ENCODE assay signal across 26 mouse cellular contexts in genomic region chr9:48326338-48326737, GRCm38 (mm10). TPM values are rescaled to one million over a fixed set of nuclear protein-coding genes. Genes with fewer than 3 reads are reported as not detected.
A peak's percentile ranks its signal among the peaks of the same experiment; 100 is the strongest.
DNase-seq lines count a peak whose midpoint lies in the region; ATAC-seq and TF ChIP-seq lines count a peak whose summit lies in the region.
"Had no signal": no experiment of that assay in that cellular context is flagged by ENCODE, and none has a peak within 500 bp of the region (broad histone marks: within the 10 kb centered on the region; RNA-seq: fewer than 3 reads in every experiment).

No protein-coding gene starts in this region.

- no peak overlapping the region for H3K4me2 ChIP-seq in heart, embryonic 16.5 days (ENCODE audit: low read depth, low read length)
- H3K4me2 ChIP-seq: forebrain, embryonic 13.5 days; intestine, embryonic 15.5 days; limb, embryonic 15.5 days; liver, embryonic 15.5 days; midbrain, embryonic 13.5 days had no signal

- no peak for TF ChIP-seq CTCF in layer of hippocampus, adult 2 months (conservative IDR thresholded peaks at IDR 0.05)

- intact Hi-C loops in heart, postnatal 36 days (cut with DNase I), result loop anchor here (1.0 kb wide), 2 partner anchors 23 to 27 kb away; partner anchors contain the start of gene Nxpe2

- H3K9ac ChIP-seq in heart, embryonic 16.5 days (ENCODE audit: low read length), result no peak overlapping the region
- H3K9ac ChIP-seq: forebrain, embryonic 13.5 days; intestine, embryonic 15.5 days; limb, embryonic 15.5 days; liver, embryonic 15.5 days; midbrain, embryonic 13.5 days had no signal

- H3K36me3 ChIP-seq in heart, embryonic 10.5 days, result no peaks in the 10 kb centered on the region
- no peaks in the 10 kb centered on the region for H3K36me3 ChIP-seq in heart, embryonic 16.5 days (ENCODE audit: control insufficient read depth, insufficient read depth)
- H3K36me3 ChIP-seq: hindbrain, embryonic 10.5 days; intestine, embryonic 15.5 days; limb, embryonic 15.5 days; midbrain, embryonic 13.5 days had no signal

- H3K27ac ChIP-seq in heart, embryonic 10.5 days, result no peak overlapping the region
- 0 out of 2 replicates have a peak overlapping the region, but pooled peaks have one; percentile 36 for H3K27ac ChIP-seq in layer of hippocampus, adult 2 months
- H3K27ac ChIP-seq in heart, embryonic 16.5 days (ENCODE audit: low read length), result peak overlapping the region; percentile 27; the same call in 1 of the 2 replicates
- H3K27ac ChIP-seq: forebrain, embryonic 13.5 days; hindbrain, embryonic 10.5 days; intestine, embryonic 15.5 days; left cerebral cortex, adult 2 months; limb, embryonic 15.5 days; liver, embryonic 15.5 days; midbrain, embryonic 13.5 days; stomach, postnatal 0 days had no signal

- no peak overlapping the region for H3K4me3 ChIP-seq in heart, embryonic 10.5 days
- H3K4me3 ChIP-seq in layer of hippocampus, adult 2 months, result no peak overlapping the region
- H3K4me3 ChIP-seq in heart, embryonic 16.5 days (ENCODE audit: low read length), result no peak overlapping the region
- H3K4me3 ChIP-seq: forebrain, embryonic 13.5 days; hindbrain, embryonic 10.5 days; intestine, embryonic 15.5 days; left cerebral cortex, adult 2 months; limb, embryonic 15.5 days; liver, embryonic 15.5 days; megakaryocyte, embryonic 14.5 days; midbrain, embryonic 13.5 days had no signal

- H3K27me3 ChIP-seq in heart, embryonic 10.5 days (ENCODE audit: insufficient read depth, poor library complexity, severe bottlenecking), result no peaks in the 10 kb centered on the region
- H3K27me3 ChIP-seq in heart, embryonic 16.5 days (ENCODE audit: control insufficient read depth, insufficient read depth, low read length), result no peaks in the 10 kb centered on the region; the same call in 1 of the 2 replicates
- H3K27me3 ChIP-seq: forebrain, embryonic 13.5 days; intestine, embryonic 15.5 days; limb, embryonic 15.5 days; liver, embryonic 15.5 days; megakaryocyte, embryonic 14.5 days; midbrain, embryonic 13.5 days had no signal

- no peaks in the 10 kb centered on the region for H3K9me3 ChIP-seq in heart, embryonic 10.5 days
- H3K9me3 ChIP-seq in heart, embryonic 16.5 days (replicated peaks; ENCODE audit: control insufficient read depth, low read length), result no peaks in the 10 kb centered on the region
- H3K9me3 ChIP-seq: forebrain, embryonic 13.5 days; hindbrain, embryonic 10.5 days; intestine, embryonic 15.5 days; limb, embryonic 15.5 days; liver, embryonic 15.5 days; megakaryocyte, embryonic 14.5 days; midbrain, embryonic 13.5 days had no signal

- peak; percentile 58 for DNase-seq in heart, adult 8-10 months (ENCODE audit: low spot score)
- DNase-seq in heart, embryonic 10.5 days (ENCODE audit: low spot score), result no peak
- no peak for DNase-seq in layer of hippocampus, adult 2 months (ENCODE audit: low spot score in 2 of 2)
- DNase-seq in layer of hippocampus, adult 8-10 months (ENCODE audit: low spot score in 2 of 2), result no peak
- DNase-seq in heart, postnatal 36 days, result peak; percentile 21 to 27
- no peak for DNase-seq in cerebellum, adult 8-10 months
- DNase-seq: adrenal gland, adult 2 months; cerebellum, adult 11-12 months; cerebellum, postnatal 25 days; embryo, embryonic 11 days; left cerebral cortex, postnatal 4 days; thymus, adult 2 months; thymus, postnatal 4 days had no signal

- WGBS in heart, embryonic 10.5 days, result 88% methylated on average over 9 of the region's 9 CpGs
- 76% methylated on average over 9 of the region's 9 CpGs for WGBS in heart, embryonic 16.5 days

- no peaks in the 10 kb centered on the region for H3K4me1 ChIP-seq in heart, embryonic 10.5 days
- H3K4me1 ChIP-seq in heart, embryonic 16.5 days (ENCODE audit: control insufficient read depth, insufficient read depth, low read length), result no peaks in the 10 kb centered on the region
- H3K4me1 ChIP-seq: forebrain, embryonic 13.5 days; intestine, embryonic 15.5 days; limb, embryonic 15.5 days; liver, embryonic 15.5 days had no signal

- ATAC-seq in heart, embryonic 16.5 days (replicated peaks; ENCODE audit: extremely low read depth, insufficient read depth, low FRiP score), result no peak
- ATAC-seq: forebrain, embryonic 13.5 days; hindbrain, embryonic 16.5 days; intestine, embryonic 15.5 days; lung, postnatal 0 days; midbrain, embryonic 13.5 days had no signal

RNA-seq across cellular contexts. Expression of gene Nxpe2, which starts 26.9 kb away (rescaled TPM):
- total RNA-seq in heart, adult 8-10 months (2022), result 1 to 10 TPM; 1.1 to 2.6 (median 1.8) TPM
- 2.3 and 2.9 TPM in 2 replicates for polyA plus RNA-seq in heart, embryonic 10.5 days (2016; fragmentation: Nextera tagmentation; extraction: Ambion mirVana)
- total RNA-seq in layer of hippocampus, adult 2 months (2021), result under 1 TPM; 0.25 to 0.31 TPM
- under 1 TPM in 3 of 4 experiments, not detected in 1; 0.12 to 0.66 (median 0.28) TPM for total RNA-seq in layer of hippocampus, adult 8-10 months (2022)
- polyA plus RNA-seq in heart, embryonic 16.5 days (2015; fragmentation: Nextera tagmentation; extraction: Ambion mirVana), result 1.1 and 2.7 TPM in 2 replicates
- 1 to 10 TPM; 1.2 to 1.7 TPM for total RNA-seq in heart, postnatal 36 days (2021)
- polyA plus RNA-seq: C2C12 had no signal

Comparison
In these comparisons a context has a peak if more than half of its experiments do, and no peak if none do; other contexts are left out.
1. DNase-seq: peak in heart, adult 8-10 months (single experiment) and heart, postnatal 36 days (2 of 2); none in heart, embryonic 10.5 days (single experiment), layer of hippocampus, adult 2 months (0 of 2), layer of hippocampus, adult 8-10 months (0 of 2) and cerebellum, adult 8-10 months (single experiment).